Mouse (Mus musculus) CH12.LX (cell line): ENCODE data around the gene Tmem245. TPM values are rescaled to one million over a fixed set of nuclear protein-coding genes. Genes with fewer than 3 reads are reported as not detected.
A peak's percentile ranks its signal among the peaks of the same experiment; 100 is the strongest.

Source experiments
- DNase-seq: peaks from one replicate; pipeline ENCODE4 v3.0.0-alpha.2; 2013; ENCODE audit errors: extremely low read depth
- H3K27ac ChIP-seq: 2 replicates; pipeline ENCODE4 v1.5.1; 2012; ENCODE audit warnings: low read depth, mild to moderate bottlenecking, control low read depth, moderate library complexity; ENCODE audit not compliant: insufficient read depth
- H3K27me3 ChIP-seq: replicated peaks from 2 replicates; pipeline ENCODE3; 2012; ENCODE audit warnings: inconsistent platforms
- H3K36me3 ChIP-seq, 2 experiments: replicated peaks in 1 of 2; 2 replicates each; pipeline versions ENCODE3 to v1.6.1; 2012; ENCODE audit warnings: inconsistent platforms in 1 of 2, low read length in 1 of 2, mild to moderate bottlenecking in 1 of 2, mixed read lengths in 1 of 2, moderate library complexity in 1 of 2; ENCODE audit not compliant: control insufficient read depth in 1 of 2, insufficient read depth in 1 of 2
- H3K4me1 ChIP-seq, 2 experiments: 2 replicates each; pipeline ENCODE4 v1.6.1; 2012; ENCODE audit warnings: inconsistent platforms in 1 of 2, moderate library complexity in 1 of 2; ENCODE audit not compliant: insufficient read depth in 2 of 2, control insufficient read depth in 1 of 2
- H3K4me2 ChIP-seq: 2 replicates; pipeline ENCODE4 v1.6.1; 2012; ENCODE audit warnings: low read depth, mild to moderate bottlenecking, control low read depth; ENCODE audit not compliant: poor library complexity, insufficient read depth, severe bottlenecking
- H3K4me3 ChIP-seq, 3 experiments: fragments of 150-350 bp in 1 of 3; sonication (generic) in 1 of 3; replicated peaks in 1 of 3; 2 replicates each; pipeline versions ENCODE3 to v1.5.1; 2011 to 2012; ENCODE audit warnings: low read depth in 2 of 3, low read length in 2 of 3, mild to moderate bottlenecking in 2 of 3, moderate library complexity in 2 of 3, control low read depth in 1 of 3, improper control_type of control experiment in 1 of 3, inconsistent platforms in 1 of 3, mixed read lengths in 1 of 3; ENCODE audit not compliant: poor library complexity in 1 of 3
- H3K79me2 ChIP-seq: replicated peaks from 2 replicates; pipeline ENCODE4 v1.6.1; 2012; ENCODE audit warnings: mild to moderate bottlenecking, moderate library complexity; ENCODE audit not compliant: control insufficient read depth, poor library complexity, insufficient read depth, severe bottlenecking; ENCODE audit errors: extremely low read depth
- H3K9ac ChIP-seq: 2 replicates; pipeline ENCODE4 v1.6.1; 2012; ENCODE audit warnings: low read depth, mild to moderate bottlenecking, control low read depth, moderate library complexity; ENCODE audit not compliant: insufficient read depth
- H3K9me3 ChIP-seq: replicated peaks from 2 replicates; pipeline ENCODE3; 2012; ENCODE audit warnings: low read length, inconsistent platforms, mixed read lengths
- E2F4 ChIP-seq: IDR thresholded peaks from 2 replicates; pipeline ENCODE4 v1.6.1; 2011; ENCODE audit warnings: low read depth, low read length, improper control_type of control experiment; ENCODE audit not compliant: insufficient replicate concordance
- ELF1 ChIP-seq: IDR thresholded peaks from 2 replicates; pipeline ENCODE4 v1.6.1; 2014; ENCODE audit warnings: low read depth, mild to moderate bottlenecking, inconsistent platforms, low read length, improper control_type of control experiment
- ETS1 ChIP-seq: conservative IDR thresholded peaks from 2 replicates; pipeline ENCODE4 v1.6.1; 2012; ENCODE audit warnings: low read depth, mild to moderate bottlenecking, inconsistent platforms, low read length, improper control_type of control experiment, moderate library complexity
- IRF4 ChIP-seq: IDR thresholded peaks from 2 replicates; pipeline ENCODE4 v1.6.1; 2014; ENCODE audit warnings: low read depth, mild to moderate bottlenecking, inconsistent platforms, low read length, improper control_type of control experiment
- JUN ChIP-seq: IDR thresholded peaks from 2 replicates; pipeline ENCODE4 v1.6.1; 2011; ENCODE audit warnings: low read depth, mild to moderate bottlenecking, low read length, improper control_type of control experiment, moderate library complexity; ENCODE audit not compliant: insufficient read depth
- KAT2A ChIP-seq: IDR thresholded peaks from 2 replicates; pipeline ENCODE4 v1.6.1; 2012; ENCODE audit warnings: low read length, improper control_type of control experiment, inconsistent platforms; ENCODE audit not compliant: insufficient replicate concordance
- MAFK ChIP-seq: IDR thresholded peaks from 2 replicates; pipeline ENCODE4 v1.6.1; 2011; ENCODE audit warnings: low read length, improper control_type of control experiment; ENCODE audit not compliant: insufficient replicate concordance
- MAX ChIP-seq: IDR thresholded peaks from 2 replicates; pipeline ENCODE4 v1.6.1; 2011; ENCODE audit warnings: low read length, improper control_type of control experiment
- MEF2A ChIP-seq: IDR thresholded peaks from 2 replicates; pipeline ENCODE4 v1.6.1; 2014; ENCODE audit warnings: low read depth, mild to moderate bottlenecking, inconsistent platforms, low read length, improper control_type of control experiment, borderline replicate concordance
- PAX5 ChIP-seq: IDR thresholded peaks from 2 replicates; pipeline ENCODE4 v1.6.1; 2012; ENCODE audit warnings: low read length, inconsistent platforms, mixed read lengths
- POLR2A ChIP-seq: IDR thresholded peaks from 2 replicates; pipeline ENCODE4 v1.6.1; 2011; ENCODE audit warnings: low read depth, mild to moderate bottlenecking, improper control_type of control experiment, low read length
- RCOR1 ChIP-seq: conservative IDR thresholded peaks from 2 replicates; pipeline ENCODE4 v1.6.1; 2012; ENCODE audit warnings: low read depth, mild to moderate bottlenecking, inconsistent platforms, low read length, improper control_type of control experiment
- TCF12 ChIP-seq: IDR thresholded peaks from 2 replicates; pipeline ENCODE4 v1.6.1; 2014; ENCODE audit warnings: low read depth, mild to moderate bottlenecking, inconsistent platforms, low read length, improper control_type of control experiment
- dilution Hi-C: fragments of 300-500 bp; cut with MboI; formaldehyde crosslinking; loops from 2 replicates; pipeline ENCODE4 v1.14.3; 2020; ENCODE audit warnings: low sequenced_read_pairs; ENCODE audit not compliant: extremely low pct_unique_long_range_greater_than_20kb, extremely low pct_ligation_motif_present
- in situ Hi-C: fragments of 300-500 bp; cut with MboI; formaldehyde crosslinking; loops from 3 replicates; pipeline ENCODE4 v1.14.3; 2019; ENCODE audit warnings: low sequenced_read_pairs, low pct_ligation_motif_present, low pct_unique_long_range_greater_than_20kb, mixed read lengths
- polyA plus RNA-seq: library from polyadenylated mRNA; unstranded; fragments of >175 nt; gene quantifications from 2 replicates; pipeline ENCODE4 v1.2.1, GENCODE M21; 2012; ENCODE audit warnings: low read depth; ENCODE audit not compliant: insufficient read length
- total RNA-seq, 2 experiments: library from RNA; depleted of rRNA; stranded (reverse); fragments of 300-350 nt in 1 of 2; fragments of >200 nt in 1 of 2; gene quantifications; 2 replicates each; pipeline ENCODE4 v1.2.3; 2012 to 2014

Tmem245 gene
- total and polyA plus RNA-seq, 3 experiments: 4.4 to 9.0 (median 5.6) TPM

DNA sequence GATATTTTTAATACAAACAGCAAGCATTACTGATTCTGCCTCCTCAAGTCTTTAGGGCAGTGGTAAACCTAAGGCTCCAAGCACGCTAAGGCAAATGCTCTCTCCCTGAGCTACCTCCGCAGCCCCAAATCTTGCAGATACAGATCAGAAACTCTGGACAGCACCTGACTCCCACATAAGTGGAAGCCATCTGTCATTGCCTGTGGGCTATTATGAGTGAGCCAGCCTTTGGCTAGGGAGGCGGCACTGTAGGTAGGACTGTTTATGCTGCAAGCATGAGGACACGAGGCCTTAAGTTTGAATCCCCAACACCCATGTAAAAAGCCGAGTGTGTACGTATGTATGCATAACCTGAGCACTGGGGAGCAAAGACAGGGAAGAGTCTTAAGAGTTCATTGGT lies 16.4 kb upstream of the Tmem245 start:
- H3K27me3 ChIP-seq: no peaks in the 10 kb centered on the region
- H3K27ac ChIP-seq: no peak overlapping the region
- no peak overlapping the region for H3K9ac ChIP-seq
- no peak for DNase-seq
- no peak overlapping the region for H3K4me2 ChIP-seq
- H3K4me1 ChIP-seq: no peaks in the 10 kb centered on the region
- in situ Hi-C loops (no loop called here), dilution Hi-C loops (no loop called here)
- H3K36me3 ChIP-seq: no peaks in the 10 kb centered on the region
- no peaks in the 10 kb centered on the region for H3K79me2 ChIP-seq
- H3K4me3 ChIP-seq: no peak overlapping the region
- H3K9me3 ChIP-seq: no peaks in the 10 kb centered on the region
- TF ChIP-seq E2F4 (no peak), RCOR1 (no peak)

DNA sequence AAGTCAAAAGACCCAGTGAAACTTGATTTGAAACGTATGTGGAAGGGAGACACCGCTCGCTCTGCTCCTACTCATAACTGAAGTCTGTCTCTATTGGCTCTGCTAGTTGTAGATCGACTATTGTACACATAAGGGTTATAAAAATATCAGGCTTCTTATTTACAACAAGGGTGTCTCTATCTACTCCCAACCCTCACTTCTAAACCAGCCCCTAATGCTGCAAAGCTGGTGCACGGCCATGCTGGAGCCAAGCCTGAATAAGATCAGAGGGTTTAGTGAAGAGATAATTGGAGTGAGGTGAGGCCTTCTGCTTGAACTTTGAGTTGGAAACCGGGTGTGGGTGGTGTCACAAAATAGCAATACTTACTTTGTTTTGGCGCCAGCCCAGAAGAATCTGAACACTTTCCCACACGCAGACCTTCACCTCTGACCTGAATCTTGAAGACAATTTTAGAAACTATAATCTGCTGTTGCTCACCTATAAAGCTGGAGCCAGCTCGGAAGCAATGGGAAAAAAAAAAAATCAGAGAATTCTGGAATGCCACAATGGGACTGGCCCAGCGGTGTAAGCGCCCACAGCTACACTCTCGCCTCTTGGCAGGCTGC lies 14.2 kb upstream of the Tmem245 start:
- dilution Hi-C loops (no loop called here), in situ Hi-C loops (no loop called here)
- no peaks in the 10 kb centered on the region for H3K27me3 ChIP-seq
- no peaks in the 10 kb centered on the region for H3K9me3 ChIP-seq
- peaks cover 4 to 16% of the 10 kb centered on the region in 2 experiments; a peak in 3 of 4 replicates for H3K4me1 ChIP-seq
- no peaks in the 10 kb centered on the region for H3K36me3 ChIP-seq
- H3K79me2 ChIP-seq: no peaks in the 10 kb centered on the region
- H3K27ac ChIP-seq: no peak overlapping the region
- H3K4me2 ChIP-seq: no peak overlapping the region
- DNase-seq: no peak
- H3K4me3 ChIP-seq: no peak overlapping the region
- TF ChIP-seq ETS1: no peak
- H3K9ac ChIP-seq: no peak overlapping the region

- H3K36me3 ChIP-seq: no peaks in the 10 kb centered on the region
- peaks cover 4 to 20% of the 10 kb centered on the region in 2 experiments; a peak in 3 of 4 replicates for H3K4me1 ChIP-seq
- no peaks in the 10 kb centered on the region for H3K27me3 ChIP-seq
- H3K9me3 ChIP-seq: no peaks in the 10 kb centered on the region
- peak; percentile 24 for DNase-seq
- no peak overlapping the region for H3K4me3 ChIP-seq
- peak overlapping the region; percentile 36; the same call in 1 of the 2 replicates for H3K4me2 ChIP-seq
- H3K27ac ChIP-seq: no peak overlapping the region
- H3K79me2 ChIP-seq: no peaks in the 10 kb centered on the region
- peak; percentile 52 for TF ChIP-seq ELF1
- TF ChIP-seq MAFK: no peak
- H3K9ac ChIP-seq: no peak overlapping the region
- in situ Hi-C loops: no loop called here
- dilution Hi-C loops: no loop called here
Measured at GRCm38 (mm10) chr4:56957518-56957917, 10.3 kb upstream of the Tmem245 start.

DNA sequence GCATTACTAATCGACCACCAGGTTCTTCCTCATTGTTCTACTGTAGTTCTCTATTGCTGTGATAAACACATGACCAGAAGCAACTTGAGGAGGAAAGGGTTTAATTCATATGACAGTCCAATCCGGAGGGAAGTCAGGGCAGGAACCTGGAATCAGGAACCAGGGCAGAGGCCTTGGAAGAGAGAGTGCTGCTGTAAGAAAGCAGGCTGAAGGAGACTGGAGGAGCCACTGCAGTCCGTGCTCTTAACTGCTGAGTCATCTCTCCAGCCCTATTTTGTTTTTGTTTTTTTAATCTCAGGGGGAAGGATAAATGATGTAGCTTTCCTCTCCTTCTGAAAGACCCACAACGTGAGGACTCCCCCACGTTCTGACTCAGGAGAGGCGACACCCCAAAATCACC lies 6.0 kb upstream of the Tmem245 start:
- Histone ChIP-seq H3K79me2 (no peaks in the 10 kb centered on the region), H3K9ac (no peak overlapping the region), H3K4me1 (peaks cover 6 to 25% of the 10 kb centered on the region in 2 experiments; a peak in 3 of 4 replicates), H3K27ac (no peak overlapping the region), H3K4me3 (no peak overlapping the region)
- in situ Hi-C loops: no loop called here
- DNase-seq: no peak
- TF ChIP-seq MAX: no peak
- no peak for TF ChIP-seq MEF2A
- no peak for TF ChIP-seq IRF4
- TF ChIP-seq TCF12: no peak
- TF ChIP-seq JUN: no peak
- TF ChIP-seq ELF1: no peak
- TF ChIP-seq MAFK: no peak
- no peak for TF ChIP-seq POLR2A
- no peak for TF ChIP-seq RCOR1
- TF ChIP-seq KAT2A: no peak
- TF ChIP-seq PAX5: no peak
- TF ChIP-seq, all 38 proteins: peak for 0
- no peaks in the 10 kb centered on the region for H3K27me3 ChIP-seq
- no peaks in the 10 kb centered on the region for H3K9me3 ChIP-seq
- dilution Hi-C loops: no loop called here
- no peak overlapping the region for H3K4me2 ChIP-seq
- no peaks in the 10 kb centered on the region for H3K36me3 ChIP-seq
